Mouse (Mus musculus) adrenal gland, adult 2 months (tissue): ENCODE measurements around the gene Agap2. TPM values are rescaled to one million over a fixed set of nuclear protein-coding genes. Genes with fewer than 3 reads are reported as not detected.

ENCODE experiments used
- DNase-seq: peaks from one replicate; pipeline ENCODE4 v3.0.0; 2021
- polyA plus RNA-seq: library from polyadenylated mRNA; depleted of rRNA; stranded (reverse); fragments of >200 nt; gene quantifications from 2 replicates; pipeline ENCODE4 v1.2.3, GENCODE M21; 2012; rRNA removed
- total RNA-seq, 2 experiments: library from RNA; stranded (reverse); gene quantifications; 2 replicates each; pipeline ENCODE4 v1.2.3; 2021

Gene Agap2
- total and polyA plus RNA-seq, 3 experiments, result 2.2 to 8.7 (median 3.8) TPM

DNA sequence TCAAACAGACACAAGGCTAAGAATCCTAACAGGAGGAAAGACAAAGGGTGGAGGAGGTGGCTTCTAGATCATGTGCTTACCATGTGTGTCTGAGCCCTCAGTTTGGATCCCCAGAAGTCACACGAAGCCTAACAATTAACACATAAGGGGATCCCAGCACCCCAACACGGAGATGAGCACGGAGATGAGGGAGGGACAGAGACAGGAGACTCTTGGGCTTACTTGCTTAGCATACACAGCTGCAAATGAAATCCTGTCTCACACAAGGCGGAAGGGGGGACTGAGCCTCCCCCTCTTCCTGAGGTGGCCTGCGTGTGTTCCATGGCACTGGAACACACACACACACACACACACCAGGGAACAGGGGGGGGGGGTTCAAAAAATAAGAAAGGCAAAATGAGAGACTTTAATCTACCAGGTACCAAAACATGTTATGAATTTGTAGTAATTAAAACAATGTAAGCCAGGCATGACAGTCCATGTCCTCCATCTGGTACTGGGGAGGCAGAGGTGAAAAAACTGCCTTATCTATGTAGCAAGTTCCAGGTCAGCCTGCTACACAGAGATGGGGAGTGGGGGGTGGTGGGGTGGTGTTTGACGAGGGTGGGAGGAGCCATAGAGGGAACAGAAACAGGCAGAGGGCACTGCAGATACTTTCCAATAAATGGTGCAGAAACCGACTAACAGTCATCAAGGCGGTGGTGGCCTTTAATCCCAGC is 60.2 kb downstream of the Agap2 start:
- no peak for DNase-seq

DNA sequence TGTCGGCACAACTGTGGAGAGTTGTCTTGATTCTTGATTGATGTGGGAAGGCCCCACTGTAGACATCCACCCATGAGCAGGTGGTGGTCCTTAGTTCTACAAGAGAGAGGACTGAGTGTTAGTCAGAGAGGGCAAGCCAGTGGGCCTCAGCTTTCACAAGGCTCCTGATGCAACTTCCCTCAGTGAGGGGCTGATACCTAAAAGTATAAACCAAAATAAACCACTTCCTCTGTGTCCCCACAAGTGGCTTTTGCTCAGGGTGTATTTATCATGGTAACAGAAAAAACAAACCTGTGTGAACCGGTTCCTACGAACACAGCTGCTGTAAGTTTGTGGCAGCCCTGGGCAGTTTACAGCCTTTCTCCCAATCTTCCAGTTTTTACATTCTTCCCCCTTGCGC is 61.4 kb downstream of the Agap2 start:
- no peak for DNase-seq

DNA sequence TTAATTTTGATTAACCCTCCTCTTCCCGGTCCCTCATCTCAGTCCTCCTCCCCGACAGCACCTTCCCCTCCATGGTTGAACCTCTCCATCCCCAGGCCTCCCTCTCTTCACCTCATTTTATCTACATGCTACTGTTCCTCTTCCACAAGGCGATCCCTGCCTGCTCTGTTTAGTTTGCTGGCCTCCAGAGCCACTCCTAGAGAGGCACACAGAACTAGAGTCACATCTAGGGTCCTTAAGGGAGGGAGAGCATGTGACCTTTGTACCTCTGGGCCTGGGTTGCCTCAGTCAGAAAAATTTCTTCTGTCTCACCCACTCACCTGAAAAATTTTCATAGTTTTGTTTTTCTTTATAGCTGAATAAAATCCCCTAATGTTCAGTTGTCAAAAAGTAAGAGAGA is 62.8 kb downstream of the Agap2 start:
- no peak for DNase-seq

DNA sequence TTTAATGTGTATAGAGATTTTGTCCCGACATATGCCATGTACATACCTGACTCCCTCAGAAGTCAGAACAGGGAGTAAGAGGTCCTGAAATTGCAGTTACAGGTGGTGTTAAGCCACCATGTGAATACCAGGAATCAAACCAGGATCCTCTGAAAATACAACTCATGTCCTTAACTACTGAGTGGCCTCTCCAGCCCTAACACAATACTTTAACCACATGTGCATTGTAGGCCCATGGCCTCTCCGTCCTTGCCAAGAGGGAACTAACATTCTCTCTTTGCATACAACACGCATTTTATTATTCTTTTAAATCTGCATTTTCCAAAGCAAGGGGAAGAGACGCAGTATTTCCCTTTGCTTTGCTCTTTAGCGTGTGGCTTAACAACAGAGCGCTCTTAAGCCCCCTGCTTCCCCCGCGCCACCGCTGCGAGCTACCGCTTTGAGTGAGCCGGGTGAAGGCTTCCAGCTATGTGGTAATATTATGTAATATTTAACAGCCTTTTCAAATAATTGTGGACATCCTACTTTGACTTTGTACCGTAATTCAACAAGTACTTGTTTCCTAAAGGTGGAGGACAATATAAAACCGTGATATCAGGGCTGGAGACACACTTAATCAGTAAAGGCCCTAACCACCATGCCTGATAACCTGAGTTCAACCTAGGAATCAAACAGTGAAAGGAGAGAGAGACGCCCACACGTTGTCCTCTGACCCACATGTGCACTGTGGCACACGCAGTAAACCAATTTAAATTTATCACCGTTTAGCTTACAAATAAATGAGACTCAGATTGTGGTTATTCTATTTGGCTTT is 63.5 kb downstream of the Agap2 start:
- DNase-seq, result no peak

DNA sequence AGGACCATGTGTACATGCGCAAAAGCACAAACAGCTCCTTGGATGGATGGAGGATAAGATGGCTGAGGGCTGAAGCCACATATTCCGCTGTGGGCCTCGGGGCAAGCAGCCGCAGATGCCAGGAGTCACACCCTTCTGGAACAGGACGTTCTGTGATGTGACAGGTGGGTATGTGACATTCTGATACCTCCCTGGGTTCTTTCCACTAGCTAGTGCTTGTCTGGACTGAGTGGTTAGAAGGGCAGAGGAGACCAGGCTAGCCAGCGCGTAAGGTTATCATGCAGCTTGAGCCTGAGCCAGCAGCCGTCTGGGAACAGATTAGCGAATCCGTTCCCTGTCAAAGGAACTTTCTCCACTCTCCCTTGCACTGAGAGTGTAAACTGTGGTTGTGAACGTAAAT is 65.9 kb downstream of the Agap2 start:
- DNase-seq, result no peak

DNA sequence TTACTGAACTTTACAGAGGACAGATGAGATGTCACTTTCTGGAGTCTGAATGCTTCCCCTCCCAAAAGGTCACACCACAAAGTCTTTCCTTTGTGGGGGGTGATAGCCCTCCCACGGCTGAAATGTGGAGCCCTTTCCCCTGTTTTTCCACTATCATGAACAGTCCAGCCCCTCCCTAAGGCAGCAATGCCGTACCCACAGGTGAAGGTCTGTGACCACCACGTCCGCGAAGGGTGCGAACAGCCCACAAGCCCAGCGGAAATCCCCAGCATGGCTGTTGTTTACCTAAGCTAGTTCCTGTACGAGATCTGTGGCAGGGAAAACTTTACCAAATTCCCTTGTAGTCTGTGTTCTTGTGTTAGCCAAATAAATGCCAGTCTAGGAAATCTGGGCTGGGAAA is 66.4 kb downstream of the Agap2 start:
- DNase-seq, result no peak

Other genes with a start within 250 kb of the Agap2 start
- 1 to 10 TPM; 3.9 to 5.6 TPM for gene Atp23, start 173.9 kb upstream of the Agap2 start, total RNA-seq
- gene Atp23, start 173.9 kb upstream of the Agap2 start, polyA plus RNA-seq, result 8.2 and 9.9 TPM in 2 replicates
- gene Ctdsp2, start 96.6 kb upstream of the Agap2 start, total RNA-seq, result 100 to 1,000 TPM in 1 of 2 experiments, 10 to 100 TPM in 1; 75.0 to 119 TPM
- 98.8 and 100 TPM in 2 replicates for gene Ctdsp2, start 96.6 kb upstream of the Agap2 start, polyA plus RNA-seq
- gene Avil, start 74.6 kb upstream of the Agap2 start, total RNA-seq, result 1 to 10 TPM; 4.0 to 5.3 TPM
- 0.19 and 0.21 TPM in 2 replicates for gene Avil, start 74.6 kb upstream of the Agap2 start, polyA plus RNA-seq
- gene Tsfm, start 44.4 kb upstream of the Agap2 start, total RNA-seq, result 10 to 100 TPM; 42.2 to 67.9 TPM
- gene Tsfm, start 44.4 kb upstream of the Agap2 start, polyA plus RNA-seq, result 55.0 and 68.9 TPM in 2 replicates
- 10 to 100 TPM; 17.7 to 23.0 TPM for gene Mettl1, start 33.9 kb upstream of the Agap2 start, total RNA-seq
- 18.2 and 23.7 TPM in 2 replicates for gene Mettl1, start 33.9 kb upstream of the Agap2 start, polyA plus RNA-seq
- gene Eef1akmt3, start 33.8 kb upstream of the Agap2 start, total RNA-seq, result under 1 TPM; 0.14 to 0.69 TPM
- gene Eef1akmt3, start 33.8 kb upstream of the Agap2 start, polyA plus RNA-seq, result 0.18 and 0.23 TPM in 2 replicates
- gene Cyp27b1, start 27.0 kb upstream of the Agap2 start, total RNA-seq, result under 1 TPM; 0.28 to 0.61 TPM
- 0.28 and 0.35 TPM in 2 replicates for gene Cyp27b1, start 27.0 kb upstream of the Agap2 start, polyA plus RNA-seq
- gene March9, start 15.1 kb upstream of the Agap2 start, total RNA-seq, result 10 to 100 TPM in 1 of 2 experiments, 1 to 10 TPM in 1; 5.4 to 12.2 TPM
- 20.1 and 20.6 TPM in 2 replicates for gene March9, start 15.1 kb upstream of the Agap2 start, polyA plus RNA-seq
- gene Cdk4, start 11.8 kb upstream of the Agap2 start, total RNA-seq, result 100 to 1,000 TPM; 166 to 233 TPM
- 100 and 106 TPM in 2 replicates for gene Cdk4, start 11.8 kb upstream of the Agap2 start, polyA plus RNA-seq
- 100 to 1,000 TPM; 115 to 129 TPM for gene Tspan31, start 5.0 kb upstream of the Agap2 start, total RNA-seq
- gene Tspan31, start 5.0 kb upstream of the Agap2 start, polyA plus RNA-seq, result 53.3 and 62.3 TPM in 2 replicates
- 100 to 1,000 TPM; 127 to 147 TPM for gene Os9, start 45.8 kb downstream of the Agap2 start, total RNA-seq
- gene Os9, start 45.8 kb downstream of the Agap2 start, polyA plus RNA-seq, result 82.2 and 108 TPM in 2 replicates
- 10 to 100 TPM in 1 of 2 experiments, 1 to 10 TPM in 1; 8.3 to 11.6 TPM for gene B4galnt1, start 89.9 kb downstream of the Agap2 start, total RNA-seq
- 17.8 and 19.1 TPM in 2 replicates for gene B4galnt1, start 89.9 kb downstream of the Agap2 start, polyA plus RNA-seq
- under 1 TPM; 0.35 to 0.58 TPM for gene Slc26a10, start 105.4 kb downstream of the Agap2 start, total RNA-seq
- gene Slc26a10, start 105.4 kb downstream of the Agap2 start, polyA plus RNA-seq, result 1.1 and 2.4 TPM in 2 replicates
- 10 to 100 TPM; 16.0 to 25.8 TPM for gene Arhgef25, start 114.8 kb downstream of the Agap2 start, total RNA-seq
- gene Arhgef25, start 114.8 kb downstream of the Agap2 start, polyA plus RNA-seq, result 41.3 and 44.9 TPM in 2 replicates
- 10 to 100 TPM; 53.6 to 75.7 TPM for gene Dtx3, start 120.4 kb downstream of the Agap2 start, total RNA-seq
- gene Dtx3, start 120.4 kb downstream of the Agap2 start, polyA plus RNA-seq, result 203 and 219 TPM in 2 replicates
- 10 to 100 TPM; 41.6 to 47.8 TPM for gene Pip4k2c, start 136.3 kb downstream of the Agap2 start, total RNA-seq
- gene Pip4k2c, start 136.3 kb downstream of the Agap2 start, polyA plus RNA-seq, result 21.7 and 22.5 TPM in 2 replicates
- gene Kif5a, start 188.1 kb downstream of the Agap2 start, total RNA-seq, result 1 to 10 TPM; 6.2 to 7.8 TPM
- 28.9 and 30.1 TPM in 2 replicates for gene Kif5a, start 188.1 kb downstream of the Agap2 start, polyA plus RNA-seq
- 100 to 1,000 TPM; 149 to 168 TPM for gene Dctn2, start 191.1 kb downstream of the Agap2 start, total RNA-seq
- gene Dctn2, start 191.1 kb downstream of the Agap2 start, polyA plus RNA-seq, result 205 and 234 TPM in 2 replicates
- 10 to 100 TPM; 39.7 to 45.0 TPM for gene Mbd6, start 213.7 kb downstream of the Agap2 start, total RNA-seq
- 99.9 and 105 TPM in 2 replicates for gene Mbd6, start 213.7 kb downstream of the Agap2 start, polyA plus RNA-seq
- gene Mars, start 236.5 kb downstream of the Agap2 start, total RNA-seq, result 100 to 1,000 TPM; 106 to 128 TPM
- 90.6 and 111 TPM in 2 replicates for gene Mars, start 236.5 kb downstream of the Agap2 start, polyA plus RNA-seq
- 1 to 10 TPM; 1.9 to 2.7 TPM for gene Arhgap9, start 246.7 kb downstream of the Agap2 start, total RNA-seq
- 2.7 and 3.7 TPM in 2 replicates for gene Arhgap9, start 246.7 kb downstream of the Agap2 start, polyA plus RNA-seq